Mouse (Mus musculus) left cerebral cortex, adult 2 months (tissue): Measurements from ENCODE around the gene Usf2. TPM values are rescaled to one million over a fixed set of nuclear protein-coding genes. Genes with fewer than 3 reads are reported as not detected.

Experiments
- DNase-seq, 2 experiments: peaks; one replicate each; pipeline ENCODE4 v3.0.0; 2021 to 2022; ENCODE audit warnings: low spot score in 2 of 2, mixed read lengths in 1 of 2; ENCODE audit errors: extremely low spot score in 1 of 2
- H3K27ac ChIP-seq: fragments of 200-600 bp; 2 replicates; pipeline ENCODE4 v1.8.1; 2022
- H3K4me3 ChIP-seq: fragments of 200-600 bp; 2 replicates; pipeline ENCODE4 v1.8.1; 2022
- CTCF ChIP-seq: fragments of 200-600 bp; IDR thresholded peaks from 2 replicates; pipeline ENCODE4 v1.8.1; 2022; ENCODE audit warnings: antibody characterized with exemption, mild to moderate bottlenecking, moderate library complexity
- intact Hi-C: fragments of 180-260 bp; cut with DNase I; formaldehyde crosslinking; loops from one replicate; pipeline ENCODE4 v1.15.1; 2025
- long read RNA-seq, 2 experiments: library from polyadenylated mRNA; stranded (forward); transcript quantifications; one replicate each; pipeline ENCODE4 v2.0.0; 2021; ENCODE audit warnings: borderline mapping rate in 2 of 2
- total RNA-seq, 2 experiments: library from RNA; stranded (reverse); gene quantifications; 2 replicates each; pipeline ENCODE4 v1.2.3; 2021

Gene Usf2
- total RNA-seq: 100 to 1,000 TPM; 131 to 134 TPM
- long read RNA-seq, experiment 1, transcript Usf2-201 (10 exons, 2,419 nt): major isoform, 5 of 22 reads
- long read RNA-seq, experiment 1, partial matches to known transcripts: 11 of 22 reads
- long read RNA-seq, experiment 1, other reads (novel, unspliced or antisense): 4 of 22 reads
- long read RNA-seq, experiment 2, transcript Usf2-201 (10 exons, 2,419 nt): major isoform, 6 of 15 reads
- long read RNA-seq, experiment 2, partial matches to known transcripts: 3 of 15 reads
- long read RNA-seq, experiment 2, other reads (novel, unspliced or antisense): 4 of 15 reads

GRCm38 (mm10) chr7:30956756-30957366, at the start of gene Usf2:
Gene Usf2 (minus strand): TSS chr7:30956803.
- TF ChIP-seq CTCF: no peak
- intact Hi-C loops: loop anchor here (1.0 to 5.0 kb wide), 4 partner anchors 60 to 370 kb away; partner anchors contain the start of gene Kmt2b
- Histone ChIP-seq H3K27ac (peak within 1 kb of the TSS; percentile 100), H3K4me3 (peak within 1 kb of the TSS; percentile 75)
- DNase-seq: peak; percentile 79 to 84

GRCm38 (mm10) chr7:31002650-31003049, 46.0 kb upstream of the Usf2 start:
- no peak for DNase-seq
- intact Hi-C loops: no loop called here
- H3K4me3 ChIP-seq: no peak overlapping the region
- TF ChIP-seq CTCF: no peak
- peak overlapping the region; percentile 32; the same call in 1 of the 2 replicates for H3K27ac ChIP-seq

GRCm38 (mm10) chr7:31000505-31001020, 44.0 kb upstream of the Usf2 start:
- TF ChIP-seq CTCF: no peak; the same call in 1 of the 2 replicates
- no peak overlapping the region for H3K4me3 ChIP-seq
- peak in 1 of 2 experiments; percentile 14 for DNase-seq
- intact Hi-C loops: no loop called here
- no peak overlapping the region; the same call in 1 of the 2 replicates for H3K27ac ChIP-seq

- H3K4me3 ChIP-seq: no peak overlapping the region
- intact Hi-C loops: no loop called here
- TF ChIP-seq CTCF: peak; percentile 8; the same call in 1 of the 2 replicates
- no peak for DNase-seq
- no peak overlapping the region for H3K27ac ChIP-seq
Measured at GRCm38 (mm10) chr7:30996491-30996890, 39.9 kb upstream of the Usf2 start.

- Histone ChIP-seq H3K27ac (no peak overlapping the region), H3K4me3 (no peak overlapping the region)
- no peak for TF ChIP-seq CTCF
- intact Hi-C loops: no loop called here
- no peak for DNase-seq
Measured at GRCm38 (mm10) chr7:30993986-30994385, 37.4 kb upstream of the Usf2 start.

- no peak for DNase-seq
- intact Hi-C loops: no loop called here
- no peak for TF ChIP-seq CTCF
Measured at GRCm38 (mm10) chr7:30992148-30992547, 35.5 kb upstream of the Usf2 start.

GRCm38 (mm10) chr7:30988519-30989162, 32.0 kb upstream of the Usf2 start:
- TF ChIP-seq CTCF: no peak

More at GRCm38 (mm10) chr7:30992148-30992547, 35.5 kb upstream of the Usf2 start:
- Histone ChIP-seq H3K4me3 (no peak overlapping the region), H3K27ac (no peak overlapping the region)

GRCm38 (mm10) chr7:30985357-30985756, 28.8 kb upstream of the Usf2 start:
- TF ChIP-seq CTCF: no peak
- no peak for DNase-seq
- intact Hi-C loops: no loop called here
- H3K27ac ChIP-seq: no peak overlapping the region
- H3K4me3 ChIP-seq: no peak overlapping the region

More at GRCm38 (mm10) chr7:30988519-30989162, 32.0 kb upstream of the Usf2 start:
- no peak for DNase-seq
- no peak overlapping the region for H3K27ac ChIP-seq
- H3K4me3 ChIP-seq: no peak overlapping the region
- intact Hi-C loops: no loop called here

- no peak for DNase-seq
- TF ChIP-seq CTCF: no peak
- Histone ChIP-seq H3K4me3 (no peak overlapping the region), H3K27ac (no peak overlapping the region)
- intact Hi-C loops: no loop called here
Measured at GRCm38 (mm10) chr7:30981703-30982102, 25.1 kb upstream of the Usf2 start.

GRCm38 (mm10) chr7:30973501-30974289, 17.1 kb upstream of the Usf2 start, which contains the start of gene Fam187b:
Gene Fam187b (plus strand): TSS chr7:30973790.
- TF ChIP-seq CTCF: peak; percentile 66

GRCm38 (mm10) chr7:30973251-30973500, 16.6 kb upstream of the Usf2 start, which contains the start of gene Lsr:
Gene Lsr (minus strand): TSS chr7:30973464.
- no peak for TF ChIP-seq CTCF
- intact Hi-C loops: loop anchor here (5.0 kb wide), 1 partner anchor 79 kb away; the partner anchor contains the start of gene Fxyd7
- DNase-seq: no peak
- Histone ChIP-seq H3K27ac (peak within 1 kb of the TSS; percentile 69), H3K4me3 (peak within 1 kb of the TSS; percentile 40)

More at GRCm38 (mm10) chr7:30973501-30974289, 17.1 kb upstream of the Usf2 start, which contains the start of gene Fam187b:
- intact Hi-C loops: loop anchor here (2.0 to 5.0 kb wide), 2 partner anchors 79 to 101 kb away; partner anchors contain the start of gene Fxyd7
- DNase-seq: peak; percentile 74 to 76
- H3K4me3 ChIP-seq: peak within 1 kb of the TSS; percentile 40
- peak within 1 kb of the TSS; percentile 69 for H3K27ac ChIP-seq
